Mouse (Mus musculus) monocyte, adult 5-6 weeks (primary cell): ENCODE results near the gene Tlcd1. TPM values are rescaled to one million over a fixed set of nuclear protein-coding genes. Genes with fewer than 3 reads are reported as not detected.
"Not testable (repeated sequence)": the region's sequence is repeated elsewhere in the genome, so short reads cannot be mapped to it uniquely, and the experiment has no call there.

Experiments
- ATAC-seq: fragments of 153-309, 156-312 bp; replicated peaks from 2 replicates; pipeline ENCODE4 v1.8.0; 2017; ENCODE audit warnings: mild to moderate bottlenecking; ENCODE audit not compliant: low TSS enrichment, insufficient number of reproducible peaks, severe bottlenecking, poor library complexity, low FRiP score
- total RNA-seq: library from RNA; stranded (forward); fragments of 200-1000, 200-491, 200-594 nt; gene quantifications from 3 replicates; pipeline ENCODE4 v1.2.3, GENCODE M21; 2017

Gene Tlcd1
- 2.5 to 4.6 TPM (median 2.9 TPM) in 3 replicates for total RNA-seq

DNA sequence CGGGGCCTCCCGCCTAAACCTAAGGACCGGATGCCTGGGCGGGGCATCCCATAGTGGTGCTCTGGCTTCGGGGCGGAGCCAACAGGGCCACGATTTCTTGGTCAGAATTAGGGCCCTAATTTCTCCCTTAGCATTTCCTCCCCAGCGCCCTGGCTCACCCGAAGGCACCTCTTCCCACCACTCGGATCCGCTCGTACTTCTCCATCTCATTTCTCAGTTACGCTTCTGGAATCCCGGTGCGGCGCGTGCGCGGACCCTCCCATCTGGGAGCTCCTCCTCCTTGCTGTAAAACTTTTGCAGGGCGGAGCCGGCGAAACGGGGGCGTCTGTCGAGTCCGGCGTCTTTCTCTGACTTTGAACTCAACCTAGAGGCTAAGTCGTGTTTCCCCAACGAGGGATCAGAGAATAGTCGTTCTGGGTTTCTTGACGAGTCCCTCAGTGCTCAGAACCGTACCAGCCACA, at the start of gene Tlcd1, which contains the start of gene Nek8:
TSS of gene Tlcd1 (plus strand) at position 310 of the 461 bp plus-strand sequence.
TSS of gene Nek8 (minus strand) at position 274 of the 461 bp plus-strand sequence.
- peak; percentile 65 for ATAC-seq

DNA sequence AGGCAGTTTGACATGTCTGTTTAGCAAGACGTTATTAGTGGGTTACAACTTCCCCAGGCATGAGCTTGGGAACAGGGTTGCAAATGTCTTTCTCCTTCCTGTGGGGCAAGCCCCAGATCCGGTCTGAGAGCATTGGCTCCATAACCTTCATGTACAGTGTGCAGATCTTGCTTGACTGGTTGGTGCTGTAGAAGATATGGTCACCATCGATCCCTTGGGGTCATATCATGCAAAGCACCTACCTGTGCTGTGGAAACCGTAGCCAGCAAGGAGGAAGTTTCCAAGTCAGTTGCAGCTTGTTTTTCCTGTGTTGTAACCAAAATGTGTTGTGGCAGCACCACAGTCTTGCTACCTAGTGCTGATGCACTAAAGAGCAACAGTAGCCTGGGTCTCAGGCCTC, 49.8 kb upstream of the Tlcd1 start:
- 0 out of 2 replicates have a peak, but pooled peaks have one; percentile 40 for ATAC-seq

DNA sequence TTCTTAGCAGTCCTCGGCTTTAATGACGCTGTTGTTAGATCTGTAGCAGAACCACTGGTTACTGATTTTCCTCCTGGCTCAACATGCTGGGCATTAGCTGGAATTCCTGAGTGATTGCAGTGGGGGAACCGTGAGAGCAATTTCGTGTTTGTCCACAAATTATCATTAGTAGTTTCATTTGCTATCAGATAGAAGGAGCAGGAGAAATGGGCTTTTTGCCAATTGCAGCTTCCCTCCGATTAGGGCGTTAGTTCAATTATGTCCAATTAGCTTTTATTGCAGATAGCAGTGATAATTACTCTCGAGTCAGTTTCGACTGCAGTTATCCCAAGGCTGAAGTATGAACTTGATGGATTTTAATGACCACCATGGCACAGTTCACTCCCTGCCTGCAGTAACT, 47.1 kb upstream of the Tlcd1 start:
- no peak for ATAC-seq

DNA sequence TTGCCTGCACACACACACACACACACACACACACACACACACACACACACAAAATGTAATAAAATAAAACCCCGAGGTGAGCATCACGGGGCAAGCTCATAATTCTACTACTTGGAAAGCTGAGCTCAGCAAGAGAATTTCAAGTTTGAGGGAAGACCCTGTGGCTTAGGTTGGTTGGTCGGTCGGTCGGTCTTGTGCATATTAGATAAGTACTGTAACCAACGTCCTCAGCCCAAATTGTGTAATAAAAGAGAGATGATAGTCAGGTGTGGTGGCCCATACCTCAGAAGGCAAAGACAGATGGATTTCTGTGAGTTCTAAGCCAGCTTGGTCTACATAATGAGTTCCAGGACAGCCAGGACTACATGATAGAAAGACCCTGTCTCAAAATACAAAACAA, 42.6 kb upstream of the Tlcd1 start:
- ATAC-seq, result no peak

DNA sequence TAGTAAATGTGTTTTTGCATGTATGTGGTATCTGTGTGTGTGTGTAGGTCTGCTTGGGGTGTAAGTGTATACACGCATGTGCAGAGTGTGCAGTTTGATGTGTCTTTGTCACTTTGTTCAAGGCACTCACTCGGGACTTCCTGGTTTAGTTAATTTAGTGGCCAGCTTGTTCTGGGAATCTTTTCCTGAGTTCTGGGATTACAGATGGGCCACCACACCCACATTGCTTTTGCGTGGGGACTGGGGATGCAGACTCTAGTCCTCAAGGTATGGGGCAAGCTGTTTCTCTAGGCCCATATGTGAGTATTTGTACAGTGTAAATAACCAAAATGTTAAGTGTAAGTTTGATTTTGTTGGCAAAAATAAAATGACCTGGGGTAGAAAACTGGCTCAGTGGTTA, 42.2 kb upstream of the Tlcd1 start:
- no peak for ATAC-seq

DNA sequence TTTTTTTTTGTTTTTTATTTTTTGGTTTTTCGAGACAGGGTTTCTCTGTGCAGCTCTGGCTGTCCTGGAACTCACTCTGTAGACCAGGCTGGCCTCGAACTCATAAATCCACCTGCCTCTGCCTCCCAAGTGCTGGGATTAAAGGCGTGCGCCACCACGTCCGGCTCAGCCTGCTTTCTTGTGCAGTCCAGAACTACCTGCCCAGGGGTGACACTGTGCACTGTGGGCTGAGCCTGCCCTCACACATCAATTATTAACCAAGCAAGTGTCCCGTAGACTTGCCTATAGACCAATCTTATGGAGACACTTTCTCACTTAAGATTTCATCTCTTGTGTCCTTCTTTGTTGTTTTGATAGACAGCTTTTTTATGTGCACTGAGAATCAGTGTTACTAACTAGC, 41.2 kb upstream of the Tlcd1 start:
- not testable (repeated sequence) for ATAC-seq

DNA sequence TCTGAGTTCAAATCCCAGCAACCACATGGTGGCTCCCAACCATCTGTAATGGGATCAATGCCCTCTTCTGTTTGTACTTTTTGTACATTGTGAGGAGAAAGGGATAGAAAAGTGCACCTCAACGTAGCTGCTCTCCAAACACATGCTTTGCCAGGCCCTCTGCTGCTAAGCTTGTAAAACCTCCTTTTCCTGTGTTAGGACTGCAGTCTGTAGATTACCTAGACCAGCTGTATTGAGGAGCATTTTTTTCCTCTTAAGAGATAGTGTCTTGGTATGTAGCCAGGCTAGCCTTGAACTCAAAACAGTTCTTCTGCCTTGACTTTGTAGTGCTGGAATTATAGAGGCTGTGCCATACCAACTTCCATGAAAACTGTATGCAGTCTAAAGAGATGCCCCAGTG, 40.4 kb upstream of the Tlcd1 start:
- no peak for ATAC-seq

DNA sequence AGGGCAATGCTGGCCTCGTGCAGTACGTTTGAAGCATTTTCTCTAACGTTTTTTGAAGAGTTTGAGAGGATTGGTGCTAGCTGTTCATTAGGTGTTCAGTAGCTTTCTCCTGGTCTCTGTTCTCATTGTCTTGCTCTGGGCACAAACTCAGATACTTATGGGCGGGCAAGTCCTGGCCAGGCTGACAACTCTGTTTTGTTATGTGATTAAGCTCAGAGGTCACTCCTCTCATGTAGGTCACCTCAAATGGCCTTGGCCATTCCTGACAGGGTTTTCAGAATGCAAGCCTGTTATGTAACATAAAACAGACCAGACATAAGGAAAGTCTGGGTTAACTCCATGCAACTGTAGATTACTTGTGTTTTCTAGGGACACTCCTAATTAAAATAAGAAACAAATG, 38.9 kb upstream of the Tlcd1 start:
- ATAC-seq, result no peak

DNA sequence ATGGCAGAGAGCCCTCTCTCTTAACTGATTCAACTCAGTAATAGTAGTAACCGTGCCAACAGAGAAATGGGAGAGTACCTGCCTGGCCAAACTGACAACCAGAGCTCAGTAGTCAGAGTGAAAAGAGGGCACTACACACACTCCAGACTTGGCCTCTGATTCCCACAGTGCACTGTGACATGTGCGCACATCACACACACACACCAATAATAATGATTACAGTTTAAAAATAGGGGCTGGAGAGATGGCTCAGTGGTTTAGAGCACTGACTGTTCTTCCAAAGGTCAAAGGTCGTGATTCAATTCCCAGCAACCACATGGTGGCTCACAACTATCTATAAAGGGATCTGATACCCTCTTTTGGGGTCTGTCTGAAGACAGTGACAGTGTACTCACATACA, 38.5 kb upstream of the Tlcd1 start:
- ATAC-seq, result no peak

DNA sequence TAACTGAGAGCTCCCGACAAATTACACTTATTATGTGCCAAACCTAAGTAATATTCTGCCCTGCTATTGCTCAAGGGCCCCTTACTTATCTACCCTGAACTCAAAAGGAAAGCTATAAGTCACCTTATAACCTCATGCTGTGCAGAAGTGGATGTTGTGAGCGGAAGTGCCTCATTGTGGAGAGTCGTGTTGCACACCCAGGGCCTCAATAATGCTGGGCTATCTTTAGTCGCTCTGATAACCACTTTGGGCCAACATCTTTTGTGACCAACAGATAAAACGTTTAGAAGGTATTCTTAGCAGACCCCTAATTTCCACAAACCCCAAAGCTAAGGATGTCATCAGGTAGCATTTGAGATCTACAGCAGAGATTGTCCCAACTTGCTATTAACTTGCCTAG, 35.8 kb upstream of the Tlcd1 start:
- ATAC-seq, result no peak

DNA sequence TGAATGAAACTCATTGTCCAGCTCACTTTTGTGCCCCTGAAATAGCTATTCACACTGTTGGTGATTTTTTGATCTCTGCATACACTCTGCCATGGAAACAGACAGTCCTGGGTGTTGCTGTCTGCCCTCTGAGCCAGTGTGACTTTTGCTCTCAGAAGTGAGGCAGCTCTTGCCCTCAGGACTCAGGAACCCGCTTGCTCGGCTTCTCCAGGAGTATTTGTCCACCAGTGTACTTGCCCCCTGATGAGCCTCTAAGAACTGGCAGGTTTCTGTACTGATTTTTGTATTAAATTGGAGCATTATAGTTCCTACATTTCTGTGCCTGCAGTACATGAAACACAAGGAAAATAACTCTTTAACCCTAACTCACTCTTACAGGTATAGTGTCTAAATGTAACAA, 33.0 kb upstream of the Tlcd1 start:
- no peak for ATAC-seq

DNA sequence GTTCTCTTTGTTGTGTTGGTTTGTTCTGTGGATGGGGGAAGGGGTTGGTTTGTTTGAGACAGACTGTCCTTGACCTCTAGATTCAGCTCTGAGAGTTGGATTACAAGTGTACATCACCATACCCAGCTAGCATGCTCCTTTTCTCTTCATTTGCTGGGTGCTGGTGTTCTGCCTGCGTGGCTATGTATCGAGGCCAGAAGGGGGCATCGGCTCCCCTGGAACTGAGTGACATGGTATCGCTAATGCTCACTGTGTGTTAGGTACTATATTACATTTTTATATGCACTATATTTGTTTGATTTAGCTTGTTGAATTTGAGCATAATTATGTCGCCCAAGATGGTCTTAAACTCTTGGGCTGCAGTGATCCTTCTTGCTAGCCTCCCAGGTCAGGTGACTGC, 30.3 kb upstream of the Tlcd1 start:
- no peak for ATAC-seq

DNA sequence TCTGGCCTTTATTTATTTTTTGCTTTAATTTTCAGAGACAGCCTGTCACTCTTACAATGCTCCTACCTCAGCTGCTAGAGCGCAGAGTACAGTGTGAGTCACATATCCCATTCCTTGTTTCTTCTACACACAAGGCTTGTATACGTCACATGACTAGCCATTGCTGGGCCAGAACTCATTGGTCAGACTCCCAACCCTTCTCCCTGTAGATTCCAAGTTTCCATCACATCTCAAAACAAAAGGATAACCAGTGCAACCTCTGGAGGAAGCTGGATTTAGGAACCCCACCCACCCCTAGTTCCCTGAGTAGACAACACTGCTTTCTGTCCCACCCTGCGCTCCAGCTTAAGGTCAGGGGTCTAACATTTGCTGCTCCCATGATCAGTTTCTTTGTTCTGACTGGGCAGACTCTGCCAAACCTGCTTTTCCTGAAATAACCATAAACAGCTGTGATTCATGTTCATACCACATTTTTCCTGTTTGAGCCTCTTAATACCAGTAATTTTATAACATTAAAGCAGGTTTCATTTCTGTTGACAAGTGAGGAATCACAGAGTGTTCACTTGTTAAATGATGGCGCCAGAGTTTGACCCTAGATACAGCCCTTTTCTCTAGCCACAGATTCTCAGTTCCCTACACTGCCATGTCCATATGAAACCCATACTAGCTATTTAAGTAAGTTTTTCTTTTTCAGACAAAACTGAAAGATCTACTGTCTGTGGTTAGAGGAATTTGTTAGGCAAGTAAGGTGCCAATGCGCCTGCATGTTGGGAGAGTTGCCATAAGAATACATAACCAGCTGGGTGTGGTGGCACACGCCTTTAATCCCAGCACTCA, 29.6 kb upstream of the Tlcd1 start:
- no peak for ATAC-seq

DNA sequence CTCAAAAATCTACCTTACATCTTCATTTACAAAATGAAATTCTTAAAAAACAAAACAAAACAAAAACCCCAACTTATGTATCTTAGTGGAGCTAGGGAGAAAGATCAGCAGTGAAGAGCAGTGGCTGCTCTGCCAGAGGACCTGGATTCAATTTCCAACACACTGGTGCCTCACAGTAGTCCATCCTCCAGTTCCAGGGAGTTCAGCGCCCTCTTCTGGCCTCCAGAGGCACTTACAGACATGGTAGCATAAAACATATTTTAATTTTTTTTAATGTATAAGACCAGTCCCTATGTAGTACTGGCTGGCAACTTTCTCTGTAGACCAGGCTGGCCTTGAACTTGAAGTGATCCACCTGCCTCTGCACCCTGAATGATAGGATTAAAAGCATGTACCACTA, 25.4 kb upstream of the Tlcd1 start:
- no peak for ATAC-seq

DNA sequence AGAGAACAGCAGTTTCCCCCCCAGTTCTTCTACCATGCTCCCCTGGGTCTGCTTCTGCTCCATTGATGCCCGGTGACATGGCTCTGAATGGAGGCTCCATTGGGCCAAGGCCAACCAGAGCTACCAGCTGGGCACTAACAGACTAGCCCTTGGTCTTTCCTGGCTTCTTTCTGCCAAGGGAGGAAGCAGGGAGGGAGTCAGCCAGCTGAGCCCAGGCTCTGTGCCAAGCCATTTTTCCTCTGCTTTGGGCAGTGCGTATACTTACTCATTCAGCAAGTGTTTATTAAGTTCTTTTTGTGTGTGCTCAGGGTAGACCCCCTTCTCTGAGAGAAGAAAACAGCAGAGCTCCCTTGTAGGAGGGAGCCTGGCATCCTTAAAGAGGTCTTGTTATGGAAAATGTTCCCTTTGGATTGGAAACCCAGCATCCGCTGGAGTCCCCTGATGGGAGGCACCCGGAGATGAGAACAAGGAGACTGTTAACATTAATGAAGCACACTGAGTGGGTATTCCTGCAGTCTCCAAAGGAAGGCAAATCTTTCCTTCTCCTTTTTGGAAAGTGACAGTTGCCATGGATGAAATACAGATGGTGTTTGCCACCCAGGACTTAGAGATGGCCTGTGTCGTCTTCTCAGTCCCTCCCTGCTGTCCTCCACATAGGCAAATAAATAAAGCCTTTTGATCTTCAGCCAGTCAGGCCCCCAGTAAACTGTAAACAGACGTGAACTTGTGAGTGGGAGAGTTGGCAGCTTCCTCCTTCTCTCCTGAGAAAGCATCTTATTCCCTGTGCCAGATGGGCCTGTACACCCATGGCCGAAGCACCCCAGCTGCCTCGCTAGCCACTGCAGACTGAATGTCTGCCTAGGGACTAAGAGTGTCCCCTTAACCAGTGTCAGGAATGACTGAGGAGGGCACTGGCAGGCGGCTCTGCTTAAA, 23.9 kb upstream of the Tlcd1 start:
- ATAC-seq, result no peak

DNA sequence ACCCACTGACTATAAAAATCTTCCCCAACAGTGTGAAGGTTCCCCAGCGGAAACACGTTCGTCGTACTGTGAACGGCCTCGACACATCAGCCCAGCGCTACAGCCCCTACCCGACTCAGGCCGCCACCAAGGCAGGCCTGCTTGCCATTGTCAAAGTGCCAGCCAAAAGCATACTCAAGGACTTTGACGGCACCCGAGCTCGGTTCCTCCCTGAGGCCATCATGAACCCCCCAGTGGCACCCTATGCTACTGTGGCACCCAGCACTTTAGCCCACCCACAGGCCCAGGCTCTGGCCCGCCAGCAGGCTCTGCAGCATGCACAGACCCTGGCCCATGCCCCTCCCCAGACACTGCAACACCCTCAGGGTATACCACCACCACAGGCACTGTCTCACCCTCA, 22.7 kb upstream of the Tlcd1 start:
- no peak for ATAC-seq

DNA sequence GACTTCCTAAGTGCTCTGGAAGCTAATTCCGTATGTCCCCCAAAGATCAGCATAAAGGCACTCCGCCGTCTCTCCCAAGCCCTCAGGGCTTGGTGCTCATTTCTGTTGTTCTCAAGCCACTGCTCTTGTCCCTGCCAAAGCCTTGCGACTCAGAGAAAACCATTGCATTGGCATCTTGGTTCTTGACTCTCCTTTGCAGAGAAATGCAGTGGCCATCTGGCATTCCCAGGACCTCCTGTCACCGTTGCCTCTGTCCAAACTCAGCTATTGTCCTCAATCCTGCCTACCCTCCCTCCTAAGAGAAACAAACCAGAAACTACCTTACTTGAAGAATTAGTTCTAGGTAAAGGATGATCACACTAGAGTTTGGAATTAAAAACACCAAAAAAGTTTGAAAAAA, 20.8 kb upstream of the Tlcd1 start:
- no peak for ATAC-seq

DNA sequence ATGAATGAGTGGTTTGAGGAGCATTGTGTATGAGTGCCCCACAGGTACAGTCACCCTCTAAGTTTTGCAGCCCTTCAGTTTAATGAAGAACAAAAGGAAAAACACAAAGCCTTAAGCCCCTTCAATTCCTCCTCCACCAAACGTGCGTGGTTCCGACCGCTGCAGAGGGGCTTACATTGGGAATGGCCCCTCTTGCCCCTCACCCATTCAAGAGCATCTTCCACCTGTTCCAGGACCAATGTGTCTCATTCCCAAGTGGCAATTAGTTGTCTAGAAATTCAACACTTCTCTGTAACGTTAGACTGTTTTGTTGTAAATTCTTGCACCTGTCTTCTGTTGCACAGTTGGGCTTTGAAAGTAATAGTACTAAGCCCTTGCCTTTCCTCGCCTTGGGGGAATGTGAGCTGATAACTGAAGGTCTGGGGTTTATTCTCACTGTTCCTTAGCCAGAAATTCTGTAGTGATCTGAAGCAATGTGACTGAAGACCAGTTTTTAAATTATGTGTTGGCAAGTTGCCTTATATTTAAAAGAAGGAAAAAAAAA, 20.3 kb upstream of the Tlcd1 start:
- no peak for ATAC-seq

DNA sequence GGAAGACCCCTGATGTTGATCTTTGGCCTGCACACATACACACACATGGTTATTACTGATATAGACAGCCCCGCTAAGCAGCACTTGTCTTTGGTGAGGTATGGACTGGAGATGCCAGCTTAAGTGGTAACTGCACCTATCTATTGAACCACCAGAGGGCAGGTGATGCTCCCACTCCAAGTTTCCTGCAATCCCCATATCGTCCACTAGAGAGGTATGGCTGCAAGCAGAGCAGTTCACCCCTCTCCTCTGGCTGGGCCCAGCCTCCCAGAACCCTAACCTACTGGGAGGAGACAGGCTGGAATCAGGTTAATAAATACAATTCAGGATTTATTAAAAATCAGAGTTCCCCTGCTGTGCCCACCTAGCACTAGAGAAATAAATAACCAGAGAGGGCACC, 17.4 kb upstream of the Tlcd1 start:
- ATAC-seq, result peak; percentile 96
